Mouse (Mus musculus) heart, embryonic 11.5 days (tissue): Measurements from ENCODE around the gene 4931428F04Rik. TPM values are rescaled to one million over a fixed set of nuclear protein-coding genes. Genes with fewer than 3 reads are reported as not detected.
A peak's percentile ranks its signal among the peaks of the same experiment; 100 is the strongest.

Source experiments
- ATAC-seq: fragments of 200-750 bp; cut with Nextera tagmentation; replicated peaks from 2 replicates; pipeline ENCODE4 v1.8.0; 2017; ENCODE audit warnings: moderate library complexity; ENCODE audit not compliant: insufficient number of reproducible peaks, low FRiP score, low TSS enrichment
- H3K27ac ChIP-seq: fragments of 300-500 bp; sonication (generic); 2 replicates; pipeline ENCODE4 v1.5.1; 2014; ENCODE audit warnings: mild to moderate bottlenecking, low read depth, low read length
- H3K27me3 ChIP-seq: fragments of 300-500 bp; sonication (generic); 2 replicates; pipeline ENCODE4 v1.6.1; 2014; ENCODE audit warnings: mild to moderate bottlenecking, low read length, mixed read lengths; ENCODE audit not compliant: control insufficient read depth, insufficient read depth
- H3K36me3 ChIP-seq: fragments of 300-500 bp; sonication (generic); 2 replicates; pipeline ENCODE4 v1.6.1; 2014; ENCODE audit warnings: mild to moderate bottlenecking, low read length, moderate library complexity, mixed read lengths; ENCODE audit not compliant: control insufficient read depth, insufficient read depth
- H3K4me1 ChIP-seq: fragments of 300-500 bp; sonication (generic); 2 replicates; pipeline ENCODE4 v1.6.1; 2014; ENCODE audit warnings: low read length; ENCODE audit not compliant: control insufficient read depth, insufficient read depth
- H3K4me2 ChIP-seq: fragments of 300-500 bp; sonication (generic); 2 replicates; pipeline ENCODE4 v1.6.1; 2014; ENCODE audit warnings: mild to moderate bottlenecking, moderate library complexity
- H3K4me3 ChIP-seq: fragments of 300-500 bp; sonication (generic); 2 replicates; pipeline ENCODE4 v1.5.1; 2014; ENCODE audit warnings: low read depth, low read length
- H3K9ac ChIP-seq: fragments of 300-500 bp; sonication (generic); 2 replicates; pipeline ENCODE4 v1.6.1; 2014; ENCODE audit warnings: mild to moderate bottlenecking, low read depth, low read length, moderate library complexity
- H3K9me3 ChIP-seq: fragments of 300-500 bp; sonication (generic); replicated peaks from 2 replicates; pipeline ENCODE4 v1.6.1; 2016; ENCODE audit warnings: low read length; ENCODE audit not compliant: control insufficient read depth
- WGBS: fragments of 180-500 bp; shearing (Covaris S2); extraction: QIAGEN DNeasy Blood & Tissue Kit; methylation state at CpG from one replicate; pipeline ENCODE4 v1.1.7; 2014; ENCODE audit not compliant: insufficient replicate concordance; 5-methylcytosine and 5-hydroxymethylcytosine counted together
- polyA plus RNA-seq: library from polyadenylated mRNA; unstranded; fragments of >200 nt; fragmentation: Nextera tagmentation; extraction: Ambion mirVana; gene quantifications from 2 replicates; pipeline ENCODE4 v1.2.1, GENCODE M21; 2014

Gene 4931428F04Rik
- polyA plus RNA-seq, 1 experiment from 2014 or later, result 4.5 TPM

GRCm38 (mm10) chr8:105268342-105269074, 21.2 kb downstream of the 4931428F04Rik start:
- peak; percentile 18; the same call in 1 of the 2 replicates for ATAC-seq
- Histone ChIP-seq H3K27me3 (peaks cover 77% of the 10 kb centered on the region), H3K4me1 (peaks cover 23% of the 10 kb centered on the region), H3K9me3 (peaks cover 5% of the 10 kb centered on the region; the same call in 1 of the 2 replicates), H3K9ac (peak overlapping the region; percentile 58), H3K36me3 (no peaks in the 10 kb centered on the region), H3K4me3 (peak overlapping the region; percentile 48), H3K4me2 (peak overlapping the region; percentile 74), H3K27ac (no peak overlapping the region)
- under 1% methylated on average over 65 of the region's 65 CpGs for WGBS

DNA sequence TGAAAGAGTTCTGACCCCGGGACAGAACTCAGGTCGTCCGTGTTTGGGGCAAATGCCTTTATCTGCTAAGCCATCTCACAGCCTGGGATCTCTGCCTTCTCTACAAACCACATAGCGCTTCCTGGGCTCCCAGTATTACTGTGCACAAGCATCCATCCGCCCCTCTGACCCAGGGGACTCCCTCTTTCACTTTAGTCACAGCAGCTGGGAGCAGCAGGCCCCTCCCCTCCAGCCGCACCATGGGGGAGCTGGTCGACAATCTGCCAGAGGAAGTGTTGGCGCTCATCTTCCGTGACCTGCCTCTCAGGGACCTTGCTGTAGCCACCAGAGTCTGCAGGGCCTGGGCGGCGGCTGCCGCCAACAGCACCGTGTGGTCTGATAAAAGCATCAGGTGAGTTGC, 22.9 kb downstream of the 4931428F04Rik start:
- no peaks in the 10 kb centered on the region for H3K36me3 ChIP-seq
- peaks cover 5% of the 10 kb centered on the region; the same call in 1 of the 2 replicates for H3K9me3 ChIP-seq
- H3K27ac ChIP-seq, result no peak overlapping the region
- ATAC-seq, result no peak
- no peak overlapping the region for H3K4me3 ChIP-seq
- 19% methylated on average over 13 of the region's 13 CpGs for WGBS
- H3K9ac ChIP-seq, result no peak overlapping the region
- no peak overlapping the region for H3K4me2 ChIP-seq
- H3K27me3 ChIP-seq, result peaks cover 64% of the 10 kb centered on the region
- peaks cover 23% of the 10 kb centered on the region for H3K4me1 ChIP-seq

GRCm38 (mm10) chr8:105265128-105265527, 24.5 kb downstream of the 4931428F04Rik start:
- Histone ChIP-seq H3K9me3 (peaks cover 5% of the 10 kb centered on the region; the same call in 1 of the 2 replicates), H3K4me2 (peak overlapping the region; percentile 97), H3K36me3 (no peaks in the 10 kb centered on the region), H3K4me3 (peak overlapping the region; percentile 81), H3K27ac (no peak overlapping the region), H3K9ac (peak overlapping the region; percentile 76; the same call in 1 of the 2 replicates), H3K27me3 (peaks cover 58% of the 10 kb centered on the region), H3K4me1 (peaks cover 19% of the 10 kb centered on the region)
- 17% methylated on average over 10 of the region's 10 CpGs for WGBS
- ATAC-seq, result no peak

DNA sequence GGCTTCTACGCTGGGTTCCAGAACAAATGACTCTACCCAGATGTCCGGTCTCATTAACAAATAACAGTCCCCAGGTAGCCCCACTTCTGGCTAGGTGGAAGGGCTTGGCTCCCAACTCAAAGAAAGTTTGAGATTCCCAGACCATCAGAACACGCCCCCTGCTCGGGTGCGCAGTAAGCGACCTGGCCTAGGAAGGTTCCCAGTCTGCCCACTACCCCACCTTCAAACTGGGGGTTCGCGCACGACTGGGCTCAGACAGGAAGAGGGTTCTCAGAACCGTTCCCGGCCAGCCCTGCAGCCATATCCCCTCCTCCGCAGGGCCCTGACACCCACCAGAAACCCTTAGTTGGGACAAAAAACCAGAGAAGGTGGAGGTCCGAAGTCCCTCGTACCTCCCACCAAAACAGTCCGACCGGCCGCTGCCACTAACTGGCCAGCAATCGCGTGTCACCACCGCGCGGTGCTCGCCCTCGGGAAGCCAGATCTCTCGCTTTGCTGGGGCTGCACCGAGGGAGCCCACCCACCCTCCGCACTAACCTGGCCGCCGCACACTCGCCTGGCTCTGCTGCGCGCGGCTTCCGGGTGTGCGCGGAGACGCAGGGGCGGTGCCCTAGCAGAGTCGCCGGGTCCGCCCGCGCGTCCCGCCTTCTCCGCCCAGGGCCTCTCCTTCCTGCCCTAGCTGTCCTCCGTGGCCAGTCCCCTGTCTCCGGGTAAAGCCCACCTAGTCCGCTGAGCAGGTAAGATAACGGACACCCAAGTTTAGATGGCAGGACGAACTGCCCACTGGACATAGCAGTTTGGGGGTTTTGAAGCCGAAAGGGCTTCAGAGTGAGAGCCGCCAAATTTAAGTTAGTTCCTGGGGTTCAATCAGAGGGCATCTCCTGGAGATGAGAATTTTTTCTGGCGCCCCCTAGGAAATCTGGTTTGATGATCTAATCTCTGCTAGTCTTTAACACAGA, 25.4 kb downstream of the 4931428F04Rik start, which contains the start of the genes Tradd and Fbxl8:
Gene Tradd, minus strand, starts transcription at position 586 of the 959 bp plus-strand sequence.
Gene Fbxl8, plus strand, starts transcription at position 625 of the 959 bp plus-strand sequence.
- Histone ChIP-seq H3K9ac (peak within 1 kb of the TSS; percentile 76), H3K9me3 (peaks cover 5% of the 10 kb centered on the region; the same call in 1 of the 2 replicates), H3K4me3 (peak within 1 kb of the TSS; percentile 81), H3K27me3 (peaks cover 57% of the 10 kb centered on the region), H3K36me3 (no peaks in the 10 kb centered on the region), H3K4me1 (peaks cover 13% of the 10 kb centered on the region), H3K27ac (no peak within 1 kb of the TSS), H3K4me2 (peak within 1 kb of the TSS; percentile 97)
- 1% methylated on average over 54 of the region's 54 CpGs for WGBS
- ATAC-seq, result peak; percentile 73

DNA sequence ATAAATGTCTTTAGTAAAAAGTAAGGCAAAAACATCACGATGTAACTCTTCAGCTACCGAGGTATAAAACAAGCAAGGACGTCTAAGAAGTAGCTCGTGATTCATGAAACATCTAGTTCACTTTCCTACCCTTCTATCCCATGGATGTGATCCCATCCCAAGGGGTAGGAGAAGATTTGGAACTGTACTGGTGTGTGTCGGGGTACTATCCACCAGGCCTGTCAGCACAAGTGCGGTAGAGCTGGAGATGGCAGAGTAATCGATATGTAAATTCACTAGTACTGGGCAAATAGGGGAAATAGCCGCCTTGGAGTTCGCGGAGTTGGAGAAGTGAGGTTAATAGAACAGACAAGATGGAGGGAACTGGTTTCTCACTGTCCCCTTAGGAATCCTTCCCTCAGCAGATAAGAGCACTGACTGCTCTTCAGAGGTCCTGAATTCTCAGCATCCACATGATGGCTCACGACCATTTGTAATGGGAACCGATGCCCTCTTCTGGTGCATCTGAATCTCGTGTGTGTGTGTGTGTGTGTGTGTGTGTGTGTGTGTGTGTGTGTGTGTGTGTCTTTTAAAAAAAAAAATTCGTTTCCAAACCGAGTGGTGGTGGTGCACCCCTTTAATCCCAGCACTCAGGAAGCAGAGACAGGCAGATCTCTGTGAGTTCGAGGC, 26.3 kb downstream of the 4931428F04Rik start:
- peaks cover 5% of the 10 kb centered on the region; the same call in 1 of the 2 replicates for H3K9me3 ChIP-seq
- H3K4me1 ChIP-seq, result peaks cover 14% of the 10 kb centered on the region
- H3K27ac ChIP-seq, result no peak overlapping the region
- H3K27me3 ChIP-seq, result peaks cover 57% of the 10 kb centered on the region
- WGBS, result 38% methylated on average over 16 of the region's 16 CpGs
- H3K4me2 ChIP-seq, result peak overlapping the region; percentile 97; the same call in 1 of the 2 replicates
- no peak for ATAC-seq
- no peaks in the 10 kb centered on the region for H3K36me3 ChIP-seq
- H3K4me3 ChIP-seq, result peak overlapping the region; percentile 81
- H3K9ac ChIP-seq, result no peak overlapping the region; the same call in 1 of the 2 replicates

DNA sequence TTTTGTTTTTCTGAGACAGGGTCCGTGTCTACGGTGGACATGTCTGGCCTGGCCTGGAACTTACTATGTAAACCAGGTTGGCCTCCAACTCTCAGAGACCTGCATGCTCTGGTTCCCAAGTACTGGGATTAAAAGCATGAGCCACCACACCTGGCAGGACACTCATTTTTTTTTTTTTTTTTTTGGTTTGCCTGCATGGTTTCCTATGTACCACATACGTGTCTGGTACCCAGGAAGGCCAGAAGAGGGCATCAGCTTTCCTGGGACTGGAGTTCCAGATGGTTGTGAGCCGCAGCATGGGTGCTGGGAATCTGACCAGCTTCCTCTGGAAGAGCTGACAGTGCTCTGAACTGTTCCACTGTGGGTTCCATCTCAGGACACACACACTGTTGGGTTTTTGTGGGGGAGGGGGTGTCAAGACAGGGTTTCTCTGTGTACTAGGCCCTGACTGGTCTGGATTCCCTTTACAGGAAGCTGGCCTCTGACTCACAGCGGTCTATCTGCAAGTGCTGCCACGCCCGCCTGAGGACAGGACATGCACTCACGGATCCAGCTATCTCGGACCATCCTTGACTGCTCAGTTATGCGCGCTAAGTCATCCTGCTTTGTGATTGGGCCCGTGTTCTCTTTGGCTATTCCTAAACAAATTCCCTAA, 28.2 kb downstream of the 4931428F04Rik start:
- Histone ChIP-seq H3K4me1 (peaks cover 9% of the 10 kb centered on the region; the same call in 1 of the 2 replicates), H3K9me3 (peaks cover 5% of the 10 kb centered on the region; the same call in 1 of the 2 replicates), H3K27ac (no peak overlapping the region), H3K36me3 (no peaks in the 10 kb centered on the region), H3K4me3 (no peak overlapping the region), H3K27me3 (peaks cover 46% of the 10 kb centered on the region), H3K4me2 (no peak overlapping the region), H3K9ac (no peak overlapping the region)
- WGBS, result 75% methylated on average over 12 of the region's 12 CpGs
- ATAC-seq, result no peak

DNA sequence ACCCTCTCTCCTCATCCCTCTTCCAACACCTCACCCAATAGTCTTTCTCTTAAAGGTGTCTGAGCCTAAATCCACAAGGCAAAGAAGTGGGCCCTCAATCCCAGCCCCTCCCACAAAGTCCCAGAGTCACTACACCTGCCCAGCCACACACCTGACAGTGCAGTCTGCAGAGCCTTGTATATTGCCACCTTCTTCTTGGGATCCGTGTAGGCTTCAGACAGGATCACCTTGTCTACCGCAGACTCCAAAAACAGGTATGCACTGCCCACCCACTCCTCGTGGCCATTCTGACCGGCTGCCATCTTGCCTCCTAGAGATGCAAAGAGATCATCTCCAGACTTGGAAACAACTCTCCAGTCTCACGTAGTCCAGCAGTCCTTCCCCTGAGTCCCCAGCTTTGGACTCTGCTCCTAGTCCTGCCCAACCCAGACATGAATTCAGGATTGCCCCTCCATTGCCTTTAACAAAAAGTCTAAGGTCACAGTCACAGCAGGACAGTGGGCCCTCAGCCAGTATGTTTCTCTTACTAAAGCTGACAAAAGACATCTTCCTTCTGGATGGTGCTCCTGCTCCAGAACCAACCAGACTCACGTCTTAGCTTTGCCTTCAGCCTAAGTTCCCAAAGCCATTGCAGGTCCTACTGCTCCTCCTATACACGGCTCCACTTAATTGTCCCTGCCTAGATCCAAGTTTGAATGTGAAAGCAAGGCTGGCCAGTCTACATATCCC, 29.1 kb downstream of the 4931428F04Rik start:
- Histone ChIP-seq H3K36me3 (no peaks in the 10 kb centered on the region), H3K9ac (no peak overlapping the region), H3K27me3 (peaks cover 47% of the 10 kb centered on the region), H3K9me3 (no peaks in the 10 kb centered on the region), H3K27ac (no peak overlapping the region), H3K4me2 (no peak overlapping the region), H3K4me1 (peaks cover 10% of the 10 kb centered on the region), H3K4me3 (no peak overlapping the region)
- 67% methylated on average over 7 of the region's 7 CpGs for WGBS
- no peak for ATAC-seq
